Mouse (Mus musculus) layer of hippocampus, adult 2 months (tissue): Measurements from ENCODE around the gene Tmem221. TPM values are rescaled to one million over a fixed set of nuclear protein-coding genes. Genes with fewer than 3 reads are reported as not detected.
A peak's percentile ranks its signal among the peaks of the same experiment; 100 is the strongest.

Experiments
- DNase-seq, 2 experiments: peaks; one replicate each; pipeline ENCODE4 v3.0.0; 2022; ENCODE audit warnings: low spot score in 2 of 2
- H3K27ac ChIP-seq: fragments of 200-600 bp; 2 replicates; pipeline ENCODE4 v1.8.1; 2022
- H3K4me3 ChIP-seq: fragments of 200-600 bp; 2 replicates; pipeline ENCODE4 v1.8.1; 2022; ENCODE audit warnings: mild to moderate bottlenecking
- CTCF ChIP-seq: fragments of 200-600 bp; conservative IDR thresholded peaks from 2 replicates; pipeline ENCODE4 v1.8.1; 2022; ENCODE audit warnings: antibody characterized with exemption, mild to moderate bottlenecking, moderate library complexity
- total RNA-seq, 2 experiments: library from RNA; stranded (reverse); gene quantifications; 2 replicates each; pipeline ENCODE4 v1.2.3; 2021

Gene Tmem221
- total RNA-seq, 2 experiments from 2014 or later, result 0.22 to 0.31 TPM

DNA sequence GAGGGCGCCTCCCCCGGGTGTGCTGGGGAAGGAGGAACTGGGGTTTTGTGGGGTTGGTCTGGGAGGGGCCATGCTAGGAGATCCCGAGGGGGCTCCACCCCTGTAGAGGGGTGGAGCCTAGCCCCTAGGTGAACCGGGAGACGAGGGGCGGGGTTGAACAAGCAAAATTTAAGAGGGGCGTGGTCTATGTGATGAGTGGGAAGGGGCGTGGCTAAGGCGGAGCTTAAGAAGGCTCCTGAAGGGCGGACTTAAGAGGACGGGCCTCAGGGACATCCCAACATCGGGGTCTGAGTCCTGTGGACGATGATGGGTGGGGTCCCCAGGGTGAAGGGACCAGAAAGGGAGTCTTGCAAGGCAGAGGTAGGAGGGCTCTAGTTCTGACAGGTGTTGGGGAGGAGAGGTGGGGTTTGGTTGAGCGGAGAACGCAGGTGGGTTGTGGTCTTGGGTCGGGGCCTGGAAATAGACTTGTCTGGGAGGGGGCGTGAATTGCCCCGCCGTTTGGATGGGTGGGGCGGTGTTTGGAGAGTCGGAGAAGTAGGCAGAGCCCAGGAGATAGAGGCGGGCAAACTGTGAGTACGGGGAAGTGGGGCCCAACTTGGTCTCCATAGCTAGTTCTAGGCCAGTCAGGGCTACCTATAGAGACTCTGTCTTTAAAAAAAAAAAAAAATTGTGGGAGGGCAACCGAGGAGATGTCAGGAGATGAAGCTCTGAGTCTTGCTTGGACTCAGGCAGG is 453 bp upstream of the Tmem221 start:
- Histone ChIP-seq H3K4me3 (peak overlapping the region; percentile 32; the same call in 1 of the 2 replicates), H3K27ac (no peak overlapping the region)
- TF ChIP-seq CTCF, result no peak
- DNase-seq, result no peak

DNA sequence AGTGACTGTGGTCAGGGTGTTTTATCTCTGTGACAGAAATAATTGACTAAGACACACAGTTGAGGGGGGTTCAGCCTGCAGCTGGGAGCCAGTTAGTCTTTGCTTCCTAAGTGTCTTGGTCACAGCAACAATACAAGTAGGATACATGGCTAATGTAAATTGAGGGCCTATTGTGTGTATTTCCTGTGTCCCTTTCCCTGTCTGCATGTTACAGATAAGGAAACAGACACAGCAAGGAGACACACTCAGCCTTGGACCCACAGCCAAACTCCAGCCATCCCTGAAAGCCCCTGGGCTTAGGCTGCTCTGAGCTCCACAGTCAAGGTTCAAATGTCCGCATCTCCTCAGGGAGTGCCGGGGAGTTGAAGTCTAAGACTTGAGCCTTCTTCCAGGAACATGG is 4.0 kb downstream of the Tmem221 start:
- no peak for TF ChIP-seq CTCF
- Histone ChIP-seq H3K27ac (no peak overlapping the region), H3K4me3 (no peak overlapping the region)
- no peak for DNase-seq

DNA sequence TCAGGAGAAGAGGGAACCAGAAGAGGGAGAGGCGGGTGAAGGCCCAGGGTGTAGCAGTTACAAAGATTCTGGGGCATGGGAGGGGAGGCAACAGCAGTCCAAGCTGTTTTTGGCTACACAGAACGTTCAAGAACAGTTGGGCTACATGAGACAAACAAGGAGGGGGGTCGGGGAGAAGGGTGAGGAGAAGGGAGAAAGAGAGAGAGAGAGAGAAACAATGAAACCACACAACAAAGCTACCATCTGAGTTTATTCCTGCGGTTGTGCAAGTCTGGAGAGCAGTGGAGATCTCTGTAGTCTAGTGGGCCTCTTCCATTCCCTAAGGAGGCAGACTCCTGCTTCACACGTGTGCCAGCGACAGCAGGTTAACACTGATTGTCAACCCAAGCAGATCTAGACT is 4.7 kb downstream of the Tmem221 start:
- no peak overlapping the region for H3K4me3 ChIP-seq
- no peak overlapping the region for H3K27ac ChIP-seq
- DNase-seq, result no peak
- no peak for TF ChIP-seq CTCF

DNA sequence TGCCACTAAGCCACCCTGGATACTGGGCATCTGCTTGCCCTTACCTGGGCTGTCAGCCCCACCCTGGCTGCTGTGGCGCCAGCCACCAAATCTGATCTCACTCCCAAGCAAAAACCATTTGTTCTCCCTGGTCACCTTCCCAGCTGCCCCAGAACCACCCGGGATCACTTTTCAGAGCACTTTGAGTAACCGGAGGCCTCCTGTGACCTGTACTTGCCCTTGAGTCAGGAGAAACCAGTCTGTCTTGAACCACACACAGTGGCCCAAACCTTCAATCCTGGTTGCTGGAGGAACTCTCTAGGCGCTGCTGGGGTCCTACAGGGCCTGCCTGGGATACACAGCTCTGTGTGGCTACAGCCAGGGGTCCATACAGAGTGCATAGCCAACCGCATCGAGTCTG is 5.9 kb downstream of the Tmem221 start:
- no peak overlapping the region for H3K27ac ChIP-seq
- TF ChIP-seq CTCF, result no peak
- H3K4me3 ChIP-seq, result no peak overlapping the region
- no peak for DNase-seq

DNA sequence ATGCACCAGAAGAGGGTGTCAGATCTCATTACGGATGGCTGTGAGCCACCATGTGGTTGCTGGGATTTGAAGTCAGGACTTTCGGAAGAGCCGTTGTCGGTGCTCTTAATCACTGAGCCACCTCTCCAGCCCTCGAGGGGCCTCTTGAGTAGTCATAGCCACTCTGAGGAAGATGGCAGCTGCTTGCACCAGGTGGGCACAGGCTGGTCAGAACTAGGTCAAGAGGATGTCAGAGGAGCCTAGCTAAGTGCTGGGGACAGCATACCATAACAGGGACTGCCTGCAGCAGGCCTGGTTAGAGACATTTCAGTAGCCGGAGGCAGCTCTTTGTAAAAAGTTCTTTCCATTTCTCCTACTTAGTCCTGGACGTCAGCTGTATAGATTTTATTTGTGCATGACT is 7.9 kb downstream of the Tmem221 start:
- TF ChIP-seq CTCF, result no peak
- H3K27ac ChIP-seq, result no peak overlapping the region
- no peak overlapping the region for H3K4me3 ChIP-seq
- no peak for DNase-seq

DNA sequence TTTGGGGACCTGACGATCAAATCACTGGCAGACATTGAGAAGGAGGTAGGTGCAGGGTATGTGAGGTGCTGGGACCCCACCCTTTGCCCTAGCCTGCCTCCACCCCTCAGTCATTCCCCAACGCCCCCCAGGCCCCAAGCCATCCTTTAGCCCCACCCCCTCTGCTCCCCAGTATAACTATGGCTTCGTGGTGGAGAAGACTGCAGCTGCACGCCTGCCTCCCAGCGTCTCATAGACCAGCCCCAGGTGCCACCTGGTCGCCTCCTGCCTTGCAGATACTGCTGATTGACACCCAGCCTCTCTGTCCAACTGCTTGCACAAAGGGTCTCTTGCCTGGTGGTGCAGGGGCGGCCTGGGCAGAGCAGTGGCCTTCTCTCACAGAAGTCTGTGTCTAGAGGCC is 11.1 kb downstream of the Tmem221 start:
- no peak for TF ChIP-seq CTCF
- Histone ChIP-seq H3K4me3 (no peak overlapping the region), H3K27ac (no peak overlapping the region)
- no peak for DNase-seq

DNA sequence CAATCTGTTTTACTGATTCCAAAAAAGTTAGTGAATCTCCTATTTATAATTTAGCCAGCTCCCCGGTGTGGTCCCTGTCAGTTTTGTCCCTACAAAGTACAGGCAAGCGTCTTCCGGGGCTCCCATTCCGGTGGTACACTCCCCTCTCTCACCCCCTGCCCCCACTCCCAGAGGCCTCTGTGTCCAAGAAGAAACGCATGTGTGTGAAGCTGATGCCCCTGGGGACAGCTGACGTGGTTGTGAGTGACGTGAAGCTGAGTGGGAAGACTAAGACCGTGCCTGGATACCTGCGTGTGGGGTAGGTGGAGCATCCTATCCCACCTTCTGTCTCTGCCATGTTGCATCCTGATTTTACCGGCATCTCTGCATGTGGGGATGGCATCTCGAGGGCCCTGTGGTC is 13.6 kb downstream of the Tmem221 start:
- no peak overlapping the region for H3K27ac ChIP-seq
- DNase-seq, result no peak
- TF ChIP-seq CTCF, result no peak
- no peak overlapping the region for H3K4me3 ChIP-seq

DNA sequence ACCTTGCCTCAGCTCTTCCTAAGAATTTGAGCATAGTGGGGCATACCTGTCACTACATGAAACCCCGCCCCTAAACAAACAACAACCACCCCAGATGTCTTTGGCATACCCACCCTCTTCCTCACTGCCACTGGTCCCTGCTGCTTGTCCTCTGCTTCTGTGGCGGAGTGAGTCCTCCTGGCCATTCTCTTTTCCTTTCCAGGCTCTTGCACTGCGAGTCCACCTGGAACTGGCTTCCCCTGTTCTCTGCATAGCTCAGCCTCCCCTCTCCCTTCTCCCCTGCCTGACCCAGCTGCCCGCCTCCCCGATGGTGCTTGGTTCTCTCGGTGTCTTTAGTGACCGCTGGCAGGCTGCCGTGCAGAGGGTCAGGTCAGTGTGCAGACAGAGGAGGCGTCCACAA is 14.9 kb downstream of the Tmem221 start:
- Histone ChIP-seq H3K4me3 (peak overlapping the region; percentile 94), H3K27ac (no peak overlapping the region)
- no peak for TF ChIP-seq CTCF
- no peak for DNase-seq

DNA sequence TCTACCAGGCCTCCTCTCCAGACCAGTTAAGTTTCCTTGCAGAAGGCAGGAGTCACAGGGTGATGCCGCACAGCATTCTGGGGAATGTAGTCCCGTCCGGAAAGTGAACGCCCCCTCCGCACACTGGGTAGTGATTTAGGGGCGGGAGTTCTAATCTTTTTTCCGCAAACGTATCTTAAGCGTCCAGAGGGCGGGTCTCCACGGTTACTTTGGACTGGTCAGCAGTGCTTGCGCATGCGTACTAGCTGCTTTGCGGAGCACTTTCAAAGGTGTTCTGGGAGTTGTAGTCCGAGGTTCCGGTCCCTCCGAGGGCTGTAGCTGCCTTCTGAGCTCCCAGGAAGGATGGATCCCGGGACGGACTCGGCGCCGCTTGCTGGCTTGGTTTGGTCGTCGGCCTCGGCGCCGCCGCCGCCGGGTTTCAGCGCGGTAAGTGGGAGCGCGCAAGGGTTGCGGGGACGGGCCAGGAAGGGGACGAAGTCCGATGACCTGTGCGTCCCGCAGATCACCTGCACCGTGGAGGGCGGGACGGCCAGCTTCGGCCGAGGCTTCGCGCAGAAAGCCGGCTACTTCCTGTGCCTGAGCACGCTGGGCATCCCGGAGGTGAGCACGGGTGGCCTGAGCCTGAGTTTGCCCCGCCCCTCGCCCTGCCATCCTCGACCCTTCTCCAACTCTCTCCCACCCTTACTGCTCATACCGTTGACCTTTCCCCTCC is 15.9 kb downstream of the Tmem221 start, which contains the start of gene Mvb12a:
Gene Mvb12a (plus strand): TSS at position 291 of the 712 bp plus-strand sequence.
- no peak for TF ChIP-seq CTCF
- Histone ChIP-seq H3K27ac (peak within 1 kb of the TSS; percentile 88), H3K4me3 (peak within 1 kb of the TSS; percentile 94)
- DNase-seq, result peak; percentile 97 to 99

DNA sequence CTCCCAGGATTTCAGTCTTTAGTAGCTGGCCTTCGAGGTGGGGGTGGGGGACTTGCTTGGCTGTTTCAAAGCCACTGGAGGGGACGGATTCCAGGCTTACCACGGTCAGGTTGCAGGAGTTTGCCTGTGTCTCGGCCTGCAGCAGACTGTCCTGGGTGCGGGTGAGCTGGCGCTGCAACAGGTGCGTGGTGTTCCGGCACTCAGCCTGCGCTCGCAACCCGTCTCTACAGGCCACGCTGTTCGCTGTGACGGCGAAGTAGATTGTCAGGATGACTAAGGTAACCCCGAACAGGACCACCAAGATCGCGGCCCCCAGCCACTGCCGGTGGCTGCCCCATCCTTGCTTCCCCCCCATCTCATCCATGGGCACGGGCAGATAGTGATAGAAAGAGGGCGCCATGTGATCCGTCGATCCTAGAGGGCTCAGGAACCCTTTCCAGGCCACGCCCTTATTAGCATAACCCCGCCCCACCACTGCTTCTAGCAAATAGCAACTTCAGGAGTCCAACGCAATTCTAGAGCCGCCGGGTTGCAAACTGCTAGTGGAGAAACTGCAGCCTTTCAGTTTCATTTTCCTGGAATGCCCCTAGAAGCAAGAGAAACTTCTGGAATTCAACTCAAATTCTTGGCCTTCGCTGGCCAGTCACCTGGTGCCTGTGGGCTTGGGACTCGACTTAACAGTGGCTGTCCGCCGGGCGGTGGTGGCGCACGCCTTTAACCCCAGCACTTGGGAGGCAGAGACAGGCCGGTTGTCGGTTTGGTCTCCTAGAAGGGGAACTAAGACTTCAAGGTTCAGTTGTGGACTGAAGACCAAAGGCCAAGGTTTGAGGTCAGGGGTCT is 21.4 kb downstream of the Tmem221 start, which contains the start of gene Bst2:
Gene Bst2 (minus strand): TSS at position 429 of the 840 bp plus-strand sequence.
- Histone ChIP-seq H3K27ac (peak within 1 kb of the TSS; percentile 68; the same call in 1 of the 2 replicates), H3K4me3 (peak within 1 kb of the TSS; percentile 51)
- TF ChIP-seq CTCF, result 0 out of 2 replicates have a peak, but pooled peaks have one; percentile 3
- peak in 1 of 2 experiments; percentile 41 for DNase-seq

DNA sequence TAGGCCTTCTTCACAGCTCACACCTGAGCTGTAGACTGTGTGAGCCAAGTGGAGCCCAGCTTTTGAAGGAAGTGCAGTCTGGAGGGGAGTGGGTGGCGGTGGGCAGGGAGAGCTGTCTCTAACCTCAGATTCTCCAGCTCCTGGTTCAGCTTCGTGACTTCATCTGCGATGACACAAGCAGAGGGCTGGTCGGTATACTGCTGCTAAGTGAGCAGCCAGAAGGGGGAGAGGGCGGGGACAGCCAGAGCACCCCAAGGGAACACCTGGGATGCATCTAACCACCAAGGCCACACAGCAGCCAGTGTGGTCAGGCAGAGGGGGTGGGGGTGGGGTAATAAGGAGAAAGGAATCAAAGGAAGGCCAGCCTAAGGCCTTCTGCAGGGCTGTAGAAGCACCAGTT is 23.0 kb downstream of the Tmem221 start:
- H3K4me3 ChIP-seq, result no peak overlapping the region
- no peak for TF ChIP-seq CTCF
- H3K27ac ChIP-seq, result no peak overlapping the region
- DNase-seq, result no peak

DNA sequence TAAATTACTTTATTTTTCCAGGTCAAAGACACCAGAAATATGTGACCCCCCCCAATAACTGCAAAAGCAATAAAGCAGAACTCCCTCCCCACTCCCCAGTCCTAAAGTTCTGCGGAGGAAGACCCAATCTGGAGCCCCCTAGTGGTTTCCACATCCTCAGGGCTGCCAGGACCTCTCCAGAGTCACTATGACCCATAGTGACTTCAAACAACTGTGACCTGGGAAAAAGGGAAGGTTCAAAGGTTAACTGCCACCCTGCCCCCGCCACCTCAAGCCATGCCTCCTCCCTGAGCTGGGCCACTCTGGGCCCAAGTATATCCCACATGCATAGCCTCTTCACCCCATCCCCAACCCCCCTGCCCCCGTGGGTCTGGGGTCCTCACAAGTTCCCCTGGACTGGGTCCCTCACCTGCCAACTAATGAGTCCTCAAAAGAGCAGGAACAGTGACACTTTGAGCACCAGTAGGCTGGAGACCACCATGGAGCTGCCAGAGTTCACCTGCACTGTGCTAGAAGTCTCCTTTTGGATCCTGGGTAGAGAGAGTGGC is 24.3 kb downstream of the Tmem221 start:
- DNase-seq, result no peak
- no peak overlapping the region for H3K27ac ChIP-seq
- H3K4me3 ChIP-seq, result no peak overlapping the region
- TF ChIP-seq CTCF, result peak; percentile 35; the same call in 1 of the 2 replicates
